Mouse (Mus musculus) kidney, postnatal 14 days (tissue): ENCODE measurements around the gene Supt5.

Experiments used
- DNase-seq: peaks from one replicate; pipeline ENCODE4 v3.0.0; 2022; ENCODE audit warnings: mixed read lengths

Gene Supt5

DNA sequence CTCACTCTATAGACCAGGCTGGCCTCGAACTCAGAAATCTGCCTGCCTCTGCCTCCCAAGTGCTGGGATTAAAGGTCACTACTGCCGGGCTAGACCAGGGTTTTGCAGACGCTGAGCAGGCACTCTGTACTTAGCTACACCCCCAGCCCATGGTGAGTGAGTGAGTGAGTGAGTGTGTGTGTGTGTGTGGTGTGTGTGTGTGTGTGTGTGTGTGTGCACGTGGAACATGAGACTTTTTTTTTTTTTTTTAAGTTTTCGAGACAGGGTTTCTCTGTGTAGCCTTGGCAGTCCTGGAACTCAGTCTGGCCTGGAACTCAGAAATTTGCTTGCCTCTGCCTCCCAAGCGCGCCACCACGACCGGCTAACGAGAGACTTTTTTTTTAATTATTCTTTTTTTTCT is 36.1 kb upstream of the Supt5 start:
- DNase-seq: no peak

DNA sequence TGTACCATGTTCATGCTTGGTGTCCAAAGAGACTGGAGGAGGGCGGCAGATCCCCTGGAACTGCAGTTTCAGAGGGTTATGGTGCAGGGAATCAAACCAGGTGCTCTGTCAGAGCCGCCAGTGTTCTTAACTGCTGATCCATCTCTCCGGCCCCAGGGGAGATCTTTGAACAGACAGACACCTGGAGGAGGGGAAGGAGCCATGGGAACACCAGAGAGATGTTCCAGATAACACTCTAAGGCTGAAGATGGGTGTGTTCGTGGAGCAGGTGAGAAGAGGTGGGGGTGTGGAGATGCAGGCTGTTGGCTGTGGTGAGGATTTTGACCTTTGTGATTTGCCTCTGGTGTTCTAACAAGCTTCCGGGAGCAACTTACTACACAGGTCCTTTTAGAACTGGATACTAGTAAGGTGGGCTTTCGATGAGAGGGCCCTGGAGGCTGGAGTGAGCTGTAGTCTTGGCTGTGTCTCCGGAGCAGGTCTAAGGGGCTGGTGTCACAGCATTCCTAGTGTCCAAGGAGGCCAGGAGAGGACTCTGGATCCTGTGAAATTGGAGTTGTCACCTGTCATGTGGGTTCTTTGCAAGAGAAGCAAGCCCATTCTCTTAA is 35.4 kb upstream of the Supt5 start:
- DNase-seq: no peak

DNA sequence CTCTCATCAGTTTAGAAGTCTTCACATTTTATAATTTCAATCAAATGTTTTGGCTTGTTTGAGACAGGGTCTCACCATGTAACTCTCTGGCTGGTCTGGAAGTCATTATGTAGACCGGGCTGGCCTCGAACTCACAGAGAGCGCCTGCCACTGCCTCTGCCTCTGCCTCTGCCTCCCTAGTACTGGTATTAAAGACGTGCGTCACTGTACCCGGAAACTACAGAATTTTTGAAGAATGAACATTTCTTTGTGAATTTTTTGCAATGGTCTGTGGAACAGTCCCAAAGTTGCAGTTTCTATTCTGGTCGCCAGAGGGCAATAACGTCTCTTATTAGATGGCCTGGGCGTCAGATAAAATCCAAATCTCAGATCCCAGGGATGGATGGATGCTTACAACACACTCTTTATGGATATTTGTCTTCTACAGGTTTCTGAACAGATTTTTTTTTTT is 34.6 kb upstream of the Supt5 start:
- peak; percentile 90 for DNase-seq

DNA sequence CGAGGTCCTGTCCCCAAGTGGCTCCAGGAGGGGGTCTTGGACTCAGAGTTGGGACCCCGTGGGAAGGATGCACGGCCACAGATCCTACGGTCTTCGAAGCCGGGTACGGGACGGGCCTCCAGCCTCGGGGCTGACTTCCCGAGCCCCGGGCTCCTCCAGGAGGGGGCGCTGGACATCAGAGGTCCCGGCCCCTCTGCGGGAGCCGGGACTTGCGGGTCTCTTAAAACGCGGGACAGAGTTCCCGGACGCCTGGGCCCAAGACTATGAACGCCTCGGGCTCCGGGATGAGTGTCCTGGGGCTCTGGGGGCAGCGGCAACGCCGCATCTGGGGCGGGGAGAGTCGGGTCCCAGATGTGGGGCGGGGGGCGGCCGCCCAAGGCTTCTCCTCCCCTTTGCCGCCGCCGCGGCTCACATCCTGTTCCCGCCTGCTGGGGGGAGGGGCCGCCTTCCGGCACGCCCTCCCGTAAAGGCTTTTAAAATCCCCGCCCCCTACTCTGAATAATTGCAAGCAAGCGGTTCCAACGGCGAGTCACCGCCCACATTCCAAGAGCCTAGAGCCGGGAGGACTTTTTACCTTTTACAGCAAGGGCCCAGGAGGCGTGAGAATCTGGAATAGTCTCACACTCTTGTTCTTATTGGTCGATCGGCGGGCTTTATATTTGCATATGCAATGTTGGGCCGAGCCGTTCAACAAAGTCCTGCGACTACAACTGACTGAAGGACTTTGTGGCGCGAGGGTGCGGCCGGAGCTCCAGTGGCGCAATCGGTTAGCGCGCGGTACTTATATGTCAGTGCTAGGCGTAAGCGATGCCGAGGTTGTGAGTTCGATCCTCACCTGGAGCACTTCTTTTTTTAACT is 33.9 kb upstream of the Supt5 start, which contains the start of gene Plekhg2:
Gene Plekhg2, minus strand, starts transcription at position 349 of the 858 bp plus-strand sequence.
- DNase-seq: peak; percentile 99

DNA sequence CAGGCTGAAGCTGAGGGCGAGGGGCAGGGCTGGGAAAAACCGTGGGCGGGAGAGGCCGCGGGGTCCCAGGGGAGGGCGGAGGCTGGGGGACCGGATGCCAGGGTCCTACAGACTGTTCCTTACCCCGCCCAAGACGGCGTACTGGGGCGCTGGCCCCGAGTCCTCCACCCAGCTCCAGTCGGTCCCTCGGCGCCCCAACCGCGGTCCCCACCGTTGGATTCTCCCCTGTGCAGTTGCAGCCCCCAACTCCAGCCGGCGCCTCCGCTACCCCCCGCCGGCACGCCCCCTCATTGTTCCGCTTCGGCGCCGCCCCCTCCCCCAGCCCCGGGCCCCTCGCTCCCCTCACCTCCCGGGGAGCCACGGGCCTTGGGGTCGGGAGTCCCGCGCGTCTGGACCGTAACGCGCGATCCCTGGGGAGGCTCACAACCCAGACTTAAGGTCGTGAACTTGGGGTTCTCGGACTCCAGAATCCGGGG is 33.0 kb upstream of the Supt5 start:
- DNase-seq: peak; percentile 85

DNA sequence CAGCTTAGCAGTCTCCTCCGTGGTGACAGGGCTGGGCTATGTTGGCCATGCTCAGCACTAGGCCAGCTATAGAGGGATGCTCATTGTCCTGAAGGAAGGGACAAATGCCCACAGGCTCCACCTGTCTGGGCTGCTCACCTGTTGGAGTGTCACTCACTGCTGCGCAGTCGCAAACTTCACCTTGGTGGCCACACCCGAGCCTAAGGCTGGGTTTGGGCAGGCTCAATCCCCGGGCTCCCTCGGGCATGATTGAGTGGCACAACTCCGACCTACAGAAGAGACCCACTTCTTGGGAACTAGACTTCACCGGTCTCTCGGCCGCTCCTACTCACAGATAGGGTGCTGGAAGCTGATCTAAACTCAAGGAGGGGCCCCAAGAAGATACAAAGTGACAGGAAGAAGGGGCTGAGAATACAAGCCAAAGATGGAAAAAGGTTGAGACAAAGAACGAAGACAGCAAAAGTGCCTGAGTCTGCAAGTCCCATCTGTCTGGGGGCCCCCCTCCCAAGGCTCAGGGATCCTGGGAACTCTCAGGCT is 32.5 kb upstream of the Supt5 start:
- DNase-seq: peak; percentile 47

DNA sequence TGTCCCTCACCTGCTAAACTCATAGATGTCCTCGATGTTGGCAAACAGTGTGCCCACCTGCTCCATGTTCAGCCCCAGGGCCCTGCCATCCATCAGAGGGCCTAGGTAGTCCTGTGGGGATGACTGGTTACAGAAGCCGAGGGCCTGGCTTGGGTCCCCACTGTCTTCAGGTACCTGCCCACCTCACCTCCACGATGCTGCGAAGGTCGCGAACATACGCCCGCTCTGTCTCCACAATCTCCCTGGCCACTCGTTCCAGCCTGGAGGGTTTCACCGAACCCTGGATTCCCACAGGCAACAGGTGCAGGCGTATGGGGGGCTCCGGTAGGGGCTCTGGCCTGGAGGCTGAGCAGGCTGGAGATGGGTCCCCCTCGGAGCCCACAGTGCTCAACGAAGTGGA is 31.5 kb upstream of the Supt5 start:
- no peak for DNase-seq

DNA sequence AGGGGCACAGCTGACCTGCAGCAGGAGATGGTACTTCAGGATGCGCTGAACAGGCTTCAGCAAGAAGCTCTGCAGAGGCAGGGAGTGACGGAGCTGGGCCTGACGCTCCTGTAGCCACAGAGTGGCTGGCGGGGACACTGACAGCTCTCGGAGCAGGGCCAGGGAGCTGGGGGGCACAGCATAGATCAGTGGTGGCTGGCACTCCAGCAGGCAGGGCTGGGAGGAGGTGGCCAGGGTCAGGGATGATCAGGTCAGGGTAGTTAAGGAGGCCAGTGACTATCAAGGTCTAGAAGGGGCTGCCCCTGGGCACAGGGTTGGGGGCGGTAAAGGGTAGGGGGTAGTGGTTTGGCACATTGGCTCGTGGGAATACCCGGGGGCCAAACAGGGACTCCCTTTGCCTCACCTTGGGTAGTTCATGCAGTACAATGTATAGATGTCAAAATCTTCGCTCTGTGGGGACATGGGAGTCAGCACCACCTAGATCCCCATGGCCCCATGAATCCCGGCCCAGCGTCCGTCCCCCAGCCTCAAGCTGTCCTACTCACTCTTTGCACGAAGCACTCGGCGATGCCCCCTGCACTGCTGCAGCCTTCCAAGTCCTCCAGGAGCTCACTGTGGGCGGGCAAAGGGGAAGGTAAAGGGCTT is 29.9 kb upstream of the Supt5 start:
- no peak for DNase-seq

DNA sequence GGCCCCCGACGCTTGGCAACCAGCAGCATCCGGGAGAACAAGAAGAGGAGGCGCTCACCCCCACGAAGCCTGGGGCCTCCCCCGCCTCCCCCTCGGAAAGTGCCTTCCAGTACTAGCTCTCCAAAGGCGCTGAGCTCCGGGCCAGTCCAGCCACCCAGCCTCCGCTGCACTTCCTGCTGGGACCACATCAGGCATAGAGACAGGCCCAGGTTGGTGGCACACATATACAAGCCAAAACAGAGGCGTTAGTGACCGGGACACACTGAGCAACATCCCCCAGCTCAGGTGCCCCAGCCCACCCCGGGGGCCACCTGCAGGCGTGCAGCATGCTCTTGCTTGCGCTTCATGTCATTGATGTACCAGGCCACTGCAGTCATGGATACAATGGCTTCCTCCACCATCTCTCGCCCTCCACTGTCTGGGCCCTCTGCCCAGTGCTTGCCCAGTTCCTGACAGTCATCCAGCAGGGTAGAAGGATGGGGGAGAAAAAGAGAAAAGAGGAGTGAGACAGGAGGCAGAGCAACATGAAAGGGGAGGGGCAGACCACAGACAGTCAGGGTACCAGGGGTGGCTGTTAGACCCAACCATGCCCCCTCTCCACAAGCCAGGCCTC is 29.2 kb upstream of the Supt5 start:
- DNase-seq: no peak

DNA sequence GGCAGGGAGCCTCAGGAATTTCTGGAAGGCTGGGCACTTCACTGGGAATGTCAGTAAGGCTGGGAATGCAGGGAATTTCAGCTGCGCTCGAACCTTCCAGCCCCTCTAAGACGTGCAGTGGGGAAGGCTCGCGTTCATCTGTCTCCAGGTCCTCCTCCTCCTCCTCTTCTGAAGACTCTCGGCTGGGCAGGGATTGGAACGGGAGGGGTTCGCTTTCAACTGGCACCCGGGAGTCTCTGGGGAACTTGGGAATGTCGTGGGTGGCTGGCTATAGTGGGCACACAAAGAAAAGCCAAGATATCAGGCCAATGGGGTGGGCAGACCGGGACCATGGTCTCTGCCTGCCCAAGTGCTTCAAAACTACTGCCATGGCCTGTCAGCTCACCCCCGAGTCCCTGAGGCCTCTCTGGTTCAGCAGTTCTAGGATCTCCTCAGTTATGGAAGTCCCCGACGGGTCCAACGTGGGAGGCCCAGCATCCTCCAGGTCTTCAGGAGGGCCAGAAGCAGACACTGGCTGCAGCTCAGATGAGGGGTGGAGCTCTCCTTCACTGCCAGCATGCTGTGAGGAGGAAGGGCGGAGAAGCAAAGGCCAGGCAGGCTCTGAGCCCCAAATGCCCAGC is 24.0 kb upstream of the Supt5 start:
- no peak for DNase-seq

DNA sequence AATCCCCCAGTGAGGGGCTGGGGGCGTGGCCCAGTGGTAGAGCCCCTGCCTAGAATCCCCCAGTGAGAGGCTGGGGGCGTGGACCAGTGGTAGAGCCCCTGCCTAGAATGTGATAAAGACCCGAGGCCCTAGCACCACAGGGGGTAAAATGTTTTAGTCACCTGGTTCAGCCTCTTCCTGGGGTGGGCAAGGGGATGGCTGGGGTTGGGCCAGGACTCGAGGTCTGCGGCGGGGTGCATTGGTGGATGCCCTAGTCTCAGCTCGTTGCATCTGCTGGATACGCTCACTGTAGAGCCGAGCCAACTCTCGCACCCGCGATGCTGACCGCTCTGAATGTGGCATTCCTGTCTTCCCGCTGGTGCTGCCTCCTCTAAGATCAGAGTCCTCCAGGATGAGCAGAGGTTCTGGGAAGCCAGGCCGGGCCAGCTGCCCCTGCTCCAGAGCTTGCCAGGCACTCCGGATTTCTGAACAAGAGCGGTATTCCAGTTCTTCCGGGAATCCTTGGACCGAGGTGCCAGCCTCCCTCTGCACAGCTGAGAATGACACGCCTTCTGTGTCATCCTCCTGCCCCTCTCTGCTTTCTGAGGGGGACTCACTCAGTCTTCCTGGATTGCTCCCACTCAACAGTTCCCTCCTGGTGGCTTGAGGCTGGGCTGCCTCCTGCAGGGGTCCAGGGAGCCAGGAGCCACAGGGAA is 23.2 kb upstream of the Supt5 start:
- DNase-seq: no peak

DNA sequence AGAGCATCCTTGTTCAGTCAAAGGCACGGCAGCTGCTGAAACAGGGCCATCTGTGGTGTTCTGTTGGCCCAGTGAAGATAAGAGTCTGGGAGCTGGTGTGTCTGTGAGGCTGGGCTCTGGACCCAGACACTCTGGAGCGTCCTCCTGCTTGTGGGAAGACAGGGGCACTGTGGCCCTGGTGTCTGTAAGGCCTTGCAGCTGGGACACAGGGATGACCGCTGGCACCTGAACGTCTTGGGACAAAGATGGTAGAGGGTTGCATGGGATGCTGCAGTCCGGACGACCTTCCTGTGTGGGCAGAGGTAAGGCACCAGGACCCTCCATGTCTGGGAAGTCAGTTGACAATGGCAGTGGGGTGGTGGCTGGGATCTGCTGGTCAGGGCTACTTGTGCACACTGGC is 21.7 kb upstream of the Supt5 start:
- DNase-seq: no peak

DNA sequence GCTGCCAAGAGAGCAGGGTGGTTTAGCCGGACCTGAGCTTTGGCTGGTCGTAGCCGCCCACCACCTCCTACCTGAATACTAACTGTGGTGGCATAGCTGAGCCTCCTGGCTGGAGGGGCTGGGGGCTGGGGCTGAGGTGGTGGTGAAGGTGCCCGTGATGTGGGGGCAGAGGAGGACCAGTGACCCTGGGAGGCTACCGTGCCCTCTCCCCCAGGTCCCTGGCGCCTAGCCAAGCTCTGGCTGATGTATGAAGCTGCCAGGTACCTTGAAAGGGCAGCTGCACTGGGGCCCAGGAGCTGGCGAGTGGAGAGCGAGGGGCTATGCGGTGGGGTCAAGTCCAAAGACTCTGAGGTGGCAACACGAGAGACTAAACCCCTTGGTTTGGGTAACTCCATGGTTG is 21.3 kb upstream of the Supt5 start:
- no peak for DNase-seq

DNA sequence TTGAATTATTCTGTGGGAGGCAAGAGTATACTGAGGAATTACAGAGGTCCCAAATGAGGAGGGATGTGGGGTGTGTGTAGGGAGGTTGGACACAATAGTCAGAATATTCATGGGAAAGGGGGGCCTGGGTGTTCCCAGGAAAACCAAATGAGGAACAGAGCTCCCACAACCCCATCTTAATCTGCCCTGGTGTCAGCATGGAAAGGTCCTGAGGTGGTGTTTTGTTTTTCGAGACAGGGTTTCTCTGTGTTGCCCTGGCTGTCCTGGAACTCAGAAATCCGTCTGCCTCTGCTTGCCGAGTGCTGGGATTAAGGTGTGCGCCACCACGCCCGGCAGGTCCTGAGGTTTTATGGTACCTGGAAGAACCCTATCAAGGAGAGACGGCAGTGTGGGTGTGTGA is 19.9 kb upstream of the Supt5 start:
- no peak for DNase-seq

DNA sequence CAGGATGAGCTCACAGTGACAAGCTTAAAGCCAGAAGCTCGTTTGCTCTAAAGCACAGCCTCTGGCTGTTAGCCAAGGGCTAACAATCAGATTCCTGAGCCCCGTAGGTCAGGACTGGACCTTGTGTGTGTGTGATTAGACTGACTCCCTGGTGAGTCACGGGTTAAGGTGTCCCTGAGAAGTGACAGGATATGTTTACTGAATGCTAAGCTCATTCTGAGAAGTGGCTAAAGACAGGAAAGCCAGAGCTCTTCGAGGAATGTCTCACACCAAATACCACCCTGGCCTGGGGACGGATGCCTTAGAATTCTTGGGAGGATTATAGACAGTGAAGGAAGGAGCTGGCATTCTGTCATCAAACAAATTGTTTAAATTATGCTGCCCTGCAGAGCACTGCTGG is 19.4 kb upstream of the Supt5 start:
- DNase-seq: peak; percentile 53

DNA sequence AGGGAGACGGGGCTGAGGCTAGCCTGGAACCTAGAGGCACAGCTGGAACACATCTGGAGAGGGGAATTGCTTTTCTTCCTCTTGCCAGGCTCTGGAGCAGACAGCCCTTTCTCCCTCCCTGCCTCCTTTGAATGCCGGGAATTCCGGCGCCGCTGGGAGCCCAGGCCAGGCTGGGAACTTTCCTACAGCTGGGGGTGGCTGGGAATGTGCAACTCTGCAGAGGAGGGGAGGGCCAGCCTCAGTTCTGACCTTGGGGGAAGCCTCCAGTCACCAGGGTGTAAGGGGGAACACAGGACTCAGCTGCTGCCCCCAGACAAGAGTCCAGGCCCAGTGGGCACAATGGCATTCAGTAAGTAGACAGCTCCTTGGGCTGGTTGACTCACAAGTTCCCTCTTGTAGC is 18.4 kb upstream of the Supt5 start:
- DNase-seq: peak; percentile 85

DNA sequence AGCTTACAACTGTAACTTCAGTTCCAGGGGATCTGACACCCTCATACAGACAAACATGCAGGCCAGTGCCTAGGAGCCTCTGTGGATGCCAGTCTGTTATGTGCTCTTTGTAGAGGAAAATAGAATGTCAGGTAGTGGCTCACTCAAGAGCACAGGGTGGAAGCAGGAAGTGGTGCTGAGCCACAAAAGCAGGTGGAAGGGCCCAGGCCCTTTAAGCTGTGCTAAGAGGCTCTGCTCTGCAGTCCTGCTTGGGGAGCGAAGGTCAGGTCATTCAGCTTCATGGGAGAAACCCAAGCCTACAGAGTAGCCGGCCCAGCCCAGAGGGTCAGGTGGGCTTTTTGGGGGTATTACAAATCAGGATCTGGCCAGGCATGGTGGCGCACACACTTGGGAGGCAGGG is 16.7 kb upstream of the Supt5 start:
- no peak for DNase-seq

DNA sequence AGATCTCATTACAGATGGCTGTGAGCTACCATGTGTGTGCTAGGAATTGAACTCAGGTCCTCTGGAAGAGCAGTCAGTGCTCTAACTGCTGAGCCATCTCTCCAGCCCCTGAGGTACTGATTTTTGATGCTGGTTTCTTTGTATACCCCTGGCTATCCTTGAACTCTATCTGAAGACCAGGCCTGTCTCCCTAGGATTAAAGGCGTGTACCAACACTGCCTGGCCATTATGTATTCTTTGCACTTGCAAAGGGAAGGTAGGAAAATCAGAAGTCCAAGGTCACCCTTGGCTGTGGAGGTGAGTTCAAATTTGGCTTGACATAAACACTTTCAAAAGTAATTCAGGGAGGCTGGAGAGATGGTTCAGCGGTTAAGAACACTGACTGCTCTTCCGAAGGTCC is 16.1 kb upstream of the Supt5 start:
- DNase-seq: no peak

DNA sequence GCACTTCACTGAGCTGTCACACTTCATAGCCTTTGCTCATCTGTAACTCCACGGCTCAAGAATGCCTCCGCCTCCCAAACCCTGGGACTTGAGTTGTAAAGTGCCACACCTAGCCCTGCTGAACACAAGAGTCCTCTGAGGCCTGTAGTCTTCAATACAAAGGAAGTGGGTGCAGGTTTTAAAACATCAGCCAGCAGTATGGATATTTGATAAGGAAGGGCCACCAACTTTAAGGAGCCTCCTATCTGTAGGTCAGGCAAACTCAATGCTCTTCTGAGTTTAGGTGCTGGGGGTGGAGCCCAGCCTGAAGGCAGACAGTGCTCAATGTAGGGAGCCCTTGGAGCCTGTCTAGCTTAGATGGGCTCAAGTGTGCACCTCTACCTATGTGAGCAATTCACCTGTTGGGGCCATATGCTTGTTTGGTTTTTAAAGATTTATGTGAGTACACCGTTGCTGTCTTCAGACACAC is 15.6 kb upstream of the Supt5 start:
- no peak for DNase-seq

DNA sequence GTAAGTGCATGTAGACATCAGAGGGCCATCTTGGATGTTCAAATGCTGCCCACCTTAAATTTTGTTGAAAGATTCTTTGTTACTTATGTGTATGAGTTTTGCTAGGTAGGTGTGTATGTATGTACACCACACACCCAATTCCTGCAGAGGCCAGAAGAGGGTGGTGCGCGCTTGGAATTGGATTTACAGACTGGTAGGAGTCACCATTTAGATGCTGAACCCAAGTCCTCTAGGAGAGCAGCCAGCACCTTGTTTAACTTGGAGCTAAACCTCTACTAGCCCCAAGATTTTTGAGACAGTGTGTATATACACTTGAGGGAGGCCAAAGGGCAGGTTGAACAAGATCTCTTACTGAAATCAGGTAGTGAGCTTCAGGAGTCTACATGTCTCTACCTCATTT is 14.7 kb upstream of the Supt5 start:
- DNase-seq: no peak

DNA sequence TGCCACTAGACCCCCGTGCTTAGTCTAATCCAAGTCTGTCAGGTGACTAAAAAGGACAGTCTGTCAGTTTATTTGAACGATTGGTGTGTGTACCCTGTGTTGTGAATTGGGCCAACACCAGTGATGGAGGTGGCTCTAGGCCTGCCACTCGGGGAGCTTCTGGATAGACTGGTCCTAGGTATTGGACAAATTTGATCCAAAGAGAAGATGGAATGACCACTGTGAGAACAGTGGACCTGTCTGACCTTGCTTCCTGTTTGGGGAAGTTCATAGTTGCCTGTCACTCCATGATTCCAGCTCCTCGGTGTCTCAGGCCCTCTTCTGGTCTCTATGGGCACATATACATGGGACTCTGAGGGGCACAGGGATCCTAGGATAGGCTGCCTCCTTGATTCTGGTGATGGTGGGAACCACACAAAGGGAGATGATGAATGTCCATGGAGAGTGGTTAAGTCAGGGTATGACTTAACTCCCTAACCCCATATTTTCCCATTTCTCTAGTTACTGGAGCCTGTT is 13.2 kb upstream of the Supt5 start:
- DNase-seq: no peak
